Mouse (Mus musculus): Measurements from ENCODE around the gene Igbp1. TPM values are rescaled to one million over a fixed set of nuclear protein-coding genes. Genes with fewer than 3 reads are reported as not detected.

Igbp1 gene
- total RNA-seq (2021) = 10 to 100 TPM; 67.9 to 75.1 TPM
- long read RNA-seq, experiment 1, transcript Igbp1-201 (6 exons, 1,518 nt) = major isoform, 45 of 61 reads
- long read RNA-seq, experiment 1, partial matches to known transcripts = 16 of 61 reads
- long read RNA-seq, experiment 1, other reads (novel, unspliced or antisense) = 0 of 61 reads
- long read RNA-seq, experiment 2, transcript Igbp1-201 (6 exons, 1,518 nt) = major isoform, 26 of 47 reads
- long read RNA-seq, experiment 2, partial matches to known transcripts = 21 of 47 reads
- long read RNA-seq, experiment 2, other reads (novel, unspliced or antisense) = 0 of 47 reads

DNA sequence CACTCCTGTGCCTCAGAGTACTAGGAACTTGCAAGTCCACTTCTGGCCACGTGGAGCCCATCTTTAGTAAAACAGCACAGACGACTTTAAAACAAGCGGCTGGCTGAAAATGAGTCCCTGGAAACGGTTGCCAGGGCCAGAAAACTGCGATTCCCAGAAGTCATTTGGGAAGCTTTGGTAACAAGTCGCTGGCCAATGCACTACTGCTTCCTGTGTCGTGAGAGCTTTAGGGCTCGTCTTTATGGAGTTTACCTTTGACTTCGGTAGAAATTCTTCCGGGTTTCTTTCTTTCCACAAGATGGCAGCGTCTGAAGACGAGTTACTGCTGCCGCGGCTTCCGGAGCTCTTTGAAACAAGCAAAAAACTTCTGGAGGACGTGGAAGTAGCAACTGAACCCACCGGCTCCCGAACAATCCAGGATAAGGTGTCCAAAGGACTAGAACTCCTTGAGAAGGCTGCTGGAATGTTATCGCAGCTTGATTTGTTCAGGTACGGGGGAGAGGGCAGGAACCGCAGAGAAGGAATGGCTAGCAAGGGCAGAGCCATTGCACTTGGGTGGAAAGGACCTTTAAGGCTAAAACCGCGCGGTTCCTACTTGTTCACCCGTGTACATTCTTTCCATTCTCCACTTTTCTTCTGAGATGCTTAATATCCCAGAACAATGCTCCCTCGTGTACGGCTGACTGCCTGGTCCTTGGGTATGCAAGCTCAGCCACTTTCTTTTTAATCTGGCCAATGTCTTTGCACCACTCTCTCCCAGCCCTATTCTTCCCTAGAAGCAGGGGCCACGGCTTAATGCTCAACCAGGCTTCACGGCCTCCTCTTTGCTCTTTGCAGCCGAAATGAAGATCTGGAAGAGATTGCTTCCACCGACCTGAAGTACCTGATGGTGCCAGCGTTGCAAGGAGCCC is at the start of gene Igbp1:
Gene Igbp1 (plus strand): TSS at position 224 of the 911 bp plus-strand sequence.
- DNase-seq = peak; percentile 83

DNA sequence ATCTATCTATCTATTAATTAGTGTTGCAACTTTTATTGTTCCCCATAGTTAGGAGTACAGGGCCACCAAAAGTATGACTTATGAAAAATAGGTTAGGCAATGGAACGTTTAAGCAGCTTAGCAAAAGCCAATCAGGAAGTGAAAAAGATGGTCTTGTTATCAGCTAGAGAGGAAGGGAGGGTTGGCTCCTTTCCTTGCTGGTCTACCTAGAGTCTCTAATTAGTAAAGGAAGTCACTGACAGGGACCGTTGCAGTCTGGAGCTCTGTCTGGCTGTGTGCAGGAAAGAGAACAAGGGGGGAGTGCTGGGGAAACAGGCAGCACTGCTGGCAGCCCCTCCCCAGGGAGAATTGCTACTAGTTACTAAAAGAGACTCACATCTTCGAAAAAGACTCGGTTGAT is 26.0 kb upstream of the Igbp1 start:
- DNase-seq = no peak

DNA sequence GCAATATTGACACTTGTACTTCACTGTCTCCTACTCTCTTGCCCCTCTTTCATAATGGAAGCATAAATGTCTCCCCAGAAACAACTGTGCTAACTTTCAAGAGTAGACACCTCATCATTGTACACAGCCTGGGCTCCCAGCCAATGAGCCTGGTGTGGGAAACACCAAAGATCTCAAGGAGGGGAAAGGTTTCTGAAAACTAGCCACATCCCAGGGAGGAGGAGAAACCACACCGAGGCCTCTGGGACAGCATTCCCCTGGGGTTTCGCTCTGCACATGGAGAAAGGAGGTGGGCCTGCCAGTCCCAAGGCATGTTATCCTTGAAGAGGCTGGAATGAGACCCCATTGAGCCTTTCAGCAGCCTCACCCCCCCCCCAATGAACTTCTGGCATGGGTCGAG is 24.0 kb upstream of the Igbp1 start:
- peak; percentile 59 for DNase-seq

- DNase-seq = peak; percentile 17
Observed at GRCm38 (mm10) chrX:100471491-100471890, 22.6 kb upstream of the Igbp1 start.

- no peak for DNase-seq
Observed at GRCm38 (mm10) chrX:100475569-100476223, 18.4 kb upstream of the Igbp1 start.

GRCm38 (mm10) chrX:100480317-100480716 is 13.8 kb upstream of the Igbp1 start:
- peak; percentile 74 for DNase-seq

GRCm38 (mm10) chrX:100493500-100494067 is 507 bp upstream of the Igbp1 start:
- DNase-seq = no peak

GRCm38 (mm10) chrX:100504175-100504851 is 10.2 kb downstream of the Igbp1 start:
- DNase-seq = no peak

GRCm38 (mm10) chrX:100508164-100508563 is 14.1 kb downstream of the Igbp1 start:
- no peak for DNase-seq

DNA sequence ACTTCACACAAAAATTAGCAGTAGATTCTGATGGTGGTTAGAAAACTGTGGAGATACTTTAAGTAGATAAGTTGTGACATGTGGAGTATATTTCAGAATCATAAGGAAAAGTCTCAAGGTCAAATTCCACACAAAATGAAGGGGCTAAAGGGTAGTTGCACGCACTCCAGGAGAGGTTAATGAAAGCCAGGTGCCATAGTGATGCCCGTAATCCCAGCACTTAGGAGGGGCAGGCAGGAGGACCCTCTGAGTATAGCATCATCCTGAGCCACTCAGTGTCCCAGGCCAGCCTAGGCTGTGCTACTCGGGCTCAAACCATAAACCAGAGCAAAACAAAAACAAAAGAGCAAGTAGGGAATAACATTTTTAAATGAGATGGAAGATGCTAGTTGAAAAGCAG is 15.8 kb downstream of the Igbp1 start:
- no peak for DNase-seq

DNA sequence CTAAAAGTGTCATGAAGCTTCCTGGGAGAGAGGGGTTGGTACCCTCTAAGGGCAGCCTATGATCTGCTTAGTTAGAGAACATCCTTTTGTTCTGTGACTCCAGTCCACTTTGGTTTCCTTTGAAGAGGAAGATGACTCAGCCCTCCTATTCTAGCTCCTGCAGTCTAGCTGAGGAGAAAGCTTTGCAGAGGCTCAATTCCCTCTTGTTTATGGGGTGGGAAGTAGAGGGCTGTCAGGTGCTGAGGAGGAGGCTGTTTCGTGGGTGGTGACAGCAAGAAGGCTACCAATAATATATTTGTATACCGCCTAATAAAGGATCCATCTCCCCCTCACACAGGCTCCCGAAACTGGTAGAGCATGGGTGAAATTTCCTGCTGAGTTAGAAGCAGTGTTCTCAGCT is 22.6 kb downstream of the Igbp1 start:
- no peak for DNase-seq

DNA sequence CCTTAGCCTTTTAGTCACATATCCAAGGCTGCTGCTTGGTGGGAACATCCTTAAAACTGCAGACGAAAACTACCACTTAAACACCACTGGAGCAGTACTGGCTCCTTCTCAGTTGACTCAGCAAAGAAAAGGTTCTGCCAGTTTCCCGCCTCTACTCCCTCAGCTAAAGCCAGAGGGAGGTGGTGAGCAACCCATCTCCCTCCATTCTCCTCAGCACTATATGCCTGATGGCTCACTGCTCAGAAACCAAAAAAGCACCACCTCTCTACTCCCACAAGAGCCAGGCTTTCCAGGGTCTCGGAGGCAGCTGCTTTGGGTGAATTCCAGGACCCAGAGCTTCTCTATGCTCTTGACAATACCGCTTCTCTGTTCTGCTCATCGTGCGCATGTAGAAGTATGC is 23.5 kb downstream of the Igbp1 start:
- no peak for DNase-seq

GRCm38 (mm10) chrX:100518532-100518931 is 24.4 kb downstream of the Igbp1 start:
- DNase-seq = peak; percentile 7

DNA sequence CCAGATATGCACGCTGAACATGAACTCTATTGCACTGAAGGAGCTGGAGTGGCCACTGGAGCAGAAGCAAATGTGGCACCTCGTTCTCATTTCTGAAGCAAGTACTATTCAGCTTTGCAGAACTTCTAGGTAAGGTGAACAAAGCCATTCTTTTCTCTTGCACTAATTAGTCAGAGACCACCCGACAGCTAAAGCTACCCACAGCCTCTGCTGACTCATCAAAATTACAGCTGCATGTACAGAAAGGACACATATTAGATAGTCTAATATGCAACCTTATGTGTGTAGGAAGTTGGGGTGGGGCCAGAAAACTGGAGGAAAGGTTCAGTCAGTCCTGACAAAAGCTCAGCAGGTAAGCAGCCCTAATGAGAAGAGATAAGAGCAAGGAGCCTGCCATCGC is 30.4 kb downstream of the Igbp1 start, which contains the start of gene Dgat2l6:
Gene Dgat2l6 (plus strand): TSS at position 368 of the 400 bp plus-strand sequence.
- DNase-seq = no peak

GRCm38 (mm10) chrX:100556026-100556425 is 61.9 kb downstream of the Igbp1 start:
- no peak for DNase-seq

- no peak for DNase-seq
Observed at GRCm38 (mm10) chrX:100565696-100566095, 71.6 kb downstream of the Igbp1 start.

Other genes starting within 250 kb of the Igbp1 start
- not detected for gene Otud6a, start 65.3 kb upstream of the Igbp1 start, total RNA-seq (2021)
- 1 to 10 TPM in 1 of 2 experiments, under 1 TPM in 1; 0.33 to 1.2 TPM for gene Awat2, start 51.6 kb upstream of the Igbp1 start, total RNA-seq (2021)
- not detected for gene Dgat2l6, start 30.5 kb downstream of the Igbp1 start, total RNA-seq (2021)
- gene Awat1, start 78.0 kb downstream of the Igbp1 start, total RNA-seq (2021) = not detected
- gene P2ry4, start 100.6 kb downstream of the Igbp1 start, total RNA-seq (2021) = 1 to 10 TPM in 1 of 2 experiments, under 1 TPM in 1; 0.45 to 1.3 TPM
- not detected for gene Arr3, start 111.2 kb downstream of the Igbp1 start, total RNA-seq (2021)
- gene Kif4, start 131.4 kb downstream of the Igbp1 start, total RNA-seq (2021) = 1 to 10 TPM; 7.0 to 8.0 TPM
- gene Pdzd11, start 132.3 kb downstream of the Igbp1 start, total RNA-seq (2021) = 10 to 100 TPM; 41.0 to 41.9 TPM
- 1 to 10 TPM in 1 of 2 experiments, under 1 TPM in 1; 0.69 to 1.2 TPM for gene Gdpd2, start 235.6 kb downstream of the Igbp1 start, total RNA-seq (2021)